Mouse (Mus musculus): ENCODE data around the gene Olfr1208.

Gene Olfr1208

GRCm38 (mm10) chr2:88902211-88902610 is at the start of gene Olfr1208:
Gene Olfr1208 (minus strand): TSS chr2:88902311.
- DNase-seq = no peak

DNA sequence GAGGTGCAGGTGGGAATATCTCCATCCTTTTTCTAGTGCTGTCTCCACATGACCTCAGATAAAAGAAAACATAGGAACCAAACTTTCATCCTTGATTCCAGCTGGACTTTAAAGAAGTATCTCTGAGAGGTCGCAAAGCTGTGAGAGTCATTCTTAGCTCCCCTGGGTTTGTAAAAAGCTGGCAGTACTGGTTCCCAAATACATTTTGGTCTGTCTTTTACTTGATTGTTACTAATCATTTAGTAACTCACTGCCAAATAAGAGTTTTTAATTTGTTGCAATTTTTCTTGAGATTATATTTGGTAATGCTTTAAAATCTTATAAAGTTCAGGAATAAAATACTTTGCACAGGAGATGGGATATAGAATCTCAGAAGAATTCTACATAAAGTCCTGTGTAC is 35.9 kb upstream of the Olfr1208 start, which contains the start of gene Olfr1211:
Gene Olfr1211 (minus strand): TSS at position 101 of the 400 bp plus-strand sequence.
- DNase-seq = no peak

DNA sequence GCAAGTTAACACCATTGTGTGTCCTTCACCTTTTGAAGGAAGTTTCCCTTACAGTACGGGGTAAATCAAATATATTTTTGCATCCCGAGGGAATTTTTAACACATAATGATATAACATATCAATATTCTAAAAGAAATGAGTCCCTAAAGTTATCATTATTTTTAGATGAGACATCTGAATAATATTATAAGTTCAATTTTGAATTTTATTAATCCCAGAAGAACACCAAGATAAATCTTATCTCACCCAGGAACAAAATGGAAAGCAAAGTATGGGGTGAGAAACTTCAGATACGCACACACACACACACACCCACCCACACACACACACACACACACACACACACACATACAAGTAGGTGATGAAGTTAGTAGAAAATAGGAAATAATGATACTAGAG is 12.9 kb upstream of the Olfr1208 start, which contains the start of gene Olfr1209:
Gene Olfr1209 (minus strand): TSS at position 101 of the 400 bp plus-strand sequence.
- DNase-seq = no peak

GRCm38 (mm10) chr2:88862931-88863330 is 39.2 kb downstream of the Olfr1208 start, which contains the start of gene Olfr1206:
Gene Olfr1206 (plus strand): TSS chr2:88863231.
- no peak for DNase-seq

GRCm38 (mm10) chr2:88848992-88849391 is 53.1 kb downstream of the Olfr1208 start, which contains the start of gene Olfr1204:
Gene Olfr1204 (plus strand): TSS chr2:88849292.
- no peak for DNase-seq
